Mouse (Mus musculus) G1E (cell line): Measurements from ENCODE around the gene Fabp2. TPM values are rescaled to one million over a fixed set of nuclear protein-coding genes. Genes with fewer than 3 reads are reported as not detected.
"Not testable (repeated sequence)": the region's sequence is repeated elsewhere in the genome, so short reads cannot be mapped to it uniquely, and the experiment has no call there.

Experiments used
- ATAC-seq: 2 replicates; pipeline ENCODE4 v1.8.0; 2016; ENCODE audit warnings: mild to moderate bottlenecking; ENCODE audit not compliant: insufficient number of reproducible peaks, poor library complexity, low FRiP score, severe bottlenecking; ENCODE audit errors: extremely low read depth
- DNase-seq: peaks from one replicate; pipeline ENCODE4 v3.0.0; 2012; ENCODE audit warnings: low spot score
- H3K27me3 ChIP-seq: 2 replicates; pipeline ENCODE4 v1.6.1; 2012; ENCODE audit warnings: mild to moderate bottlenecking, low read length, inconsistent platforms; ENCODE audit not compliant: insufficient read depth
- H3K36me3 ChIP-seq: replicated peaks from 2 replicates; pipeline ENCODE3; 2012; ENCODE audit warnings: mild to moderate bottlenecking, inconsistent platforms
- H3K4me1 ChIP-seq: 2 replicates; pipeline ENCODE4 v1.6.1; 2012; ENCODE audit warnings: low read depth, low read length, inconsistent platforms, mixed read lengths; ENCODE audit not compliant: insufficient read depth
- H3K4me3 ChIP-seq: 2 replicates; pipeline ENCODE4 v1.5.1; 2012; ENCODE audit warnings: low read depth, mild to moderate bottlenecking, inconsistent platforms, low read length, moderate library complexity, mixed read lengths
- H3K9me3 ChIP-seq: replicated peaks from 2 replicates; pipeline ENCODE4 v1.6.1; 2012; ENCODE audit warnings: inconsistent platforms
- CTCF ChIP-seq: IDR thresholded peaks from 2 replicates; pipeline ENCODE4 v1.5.1; 2012; ENCODE audit warnings: low read depth, low read length, inconsistent platforms, mixed read lengths
- GATA1 ChIP-seq: IDR thresholded peaks from 2 replicates; pipeline ENCODE4 v1.6.1; 2012; ENCODE audit warnings: borderline replicate concordance, low read length, inconsistent platforms, mixed read lengths
- GATA2 ChIP-seq: IDR thresholded peaks from 2 replicates; pipeline ENCODE4 v1.6.1; 2012; ENCODE audit warnings: low read depth, low read length, inconsistent platforms, borderline replicate concordance
- POLR2AphosphoS5 ChIP-seq: IDR thresholded peaks from 2 replicates; pipeline ENCODE4 v1.6.1; 2012; ENCODE audit warnings: low read depth, low read length, inconsistent platforms; ENCODE audit not compliant: insufficient replicate concordance
- TAL1 ChIP-seq: conservative IDR thresholded peaks from 2 replicates; pipeline ENCODE4 v1.6.1; 2012; ENCODE audit warnings: low read depth, low read length, inconsistent platforms, mixed read lengths
- polyA plus RNA-seq: library from polyadenylated mRNA; stranded (reverse); fragments of >175 nt; gene quantifications from 2 replicates; pipeline ENCODE4 v1.2.3, GENCODE M21; 2012
- total RNA-seq, 2 experiments: library from RNA; stranded (forward) in 1 of 2; stranded (reverse) in 1 of 2; fragments of 200-1000 nt in 1 of 2; fragments of >200 nt in 1 of 2; fragmentation: Nextera tagmentation in 1 of 2; gene quantifications; 2 replicates each; pipeline ENCODE4 v1.2.3; 2014 to 2017

Fabp2 gene
- total and polyA plus RNA-seq, 3 experiments, result not detected

DNA sequence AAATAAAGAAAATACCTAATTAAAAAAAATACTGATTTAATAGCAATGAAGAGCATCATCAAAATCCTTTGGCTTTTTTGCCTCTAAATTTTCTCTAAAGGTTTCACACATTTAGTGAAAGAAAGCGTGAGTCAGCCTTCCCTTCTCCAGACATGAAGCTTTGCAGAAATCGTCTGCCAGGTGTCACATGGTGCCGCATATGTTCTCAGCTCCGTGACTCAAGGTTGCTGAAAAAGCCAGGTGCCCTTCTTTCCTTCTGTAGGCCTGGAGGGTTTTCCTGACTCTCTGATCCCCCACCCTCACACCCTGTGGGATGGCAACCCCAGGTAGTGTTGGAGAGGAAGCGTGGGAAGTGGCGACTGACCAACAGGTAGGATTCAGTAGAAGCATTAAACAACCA is 34.9 kb downstream of the Fabp2 start:
- no peaks in the 10 kb centered on the region for H3K27me3 ChIP-seq
- no peak for TF ChIP-seq CTCF
- TF ChIP-seq TAL1, result no peak
- TF ChIP-seq GATA2, result no peak
- TF ChIP-seq POLR2AphosphoS5, result no peak
- no peak for TF ChIP-seq GATA1
- H3K4me3 ChIP-seq, result no peak overlapping the region
- no peaks in the 10 kb centered on the region for H3K9me3 ChIP-seq
- ATAC-seq (no peak), DNase-seq (no peak)
- peaks cover 28% of the 10 kb centered on the region for H3K36me3 ChIP-seq
- H3K4me1 ChIP-seq, result peaks cover 6% of the 10 kb centered on the region

GRCm38 (mm10) chr3:122932466-122932865 is 37.6 kb downstream of the Fabp2 start:
- ATAC-seq, result no peak
- Histone ChIP-seq H3K36me3 (peaks cover 28% of the 10 kb centered on the region), H3K9me3 (no peaks in the 10 kb centered on the region), H3K4me3 (no peak overlapping the region), H3K27me3 (no peaks in the 10 kb centered on the region), H3K4me1 (no peaks in the 10 kb centered on the region; the same call in 1 of the 2 replicates)
- no peak for DNase-seq
- TF ChIP-seq POLR2AphosphoS5 (no peak), GATA1 (no peak), CTCF (no peak), TAL1 (no peak)

DNA sequence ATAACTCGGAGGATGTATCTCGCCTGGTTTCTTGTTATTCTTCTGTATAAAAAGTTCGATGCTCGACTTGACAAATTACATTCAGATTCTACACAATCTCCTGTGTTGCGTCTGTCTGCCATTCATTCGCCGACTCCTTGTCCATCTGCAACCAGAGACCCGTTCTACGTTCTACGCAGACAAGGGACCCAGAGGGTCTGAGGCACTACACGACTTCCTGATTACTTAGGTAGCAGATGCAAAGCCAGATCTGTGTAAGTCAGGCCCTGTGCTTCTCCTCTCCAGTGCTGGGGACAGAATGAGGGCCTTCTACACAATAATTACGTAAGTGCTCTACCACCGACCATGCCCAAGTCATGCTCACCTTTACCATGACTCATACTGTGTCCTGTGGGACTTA is 42.3 kb downstream of the Fabp2 start:
- not testable (repeated sequence) for H3K27me3 ChIP-seq, H3K9me3 ChIP-seq, DNase-seq, H3K4me3 ChIP-seq, ATAC-seq, H3K4me1 ChIP-seq
- H3K36me3 ChIP-seq, result peaks cover 26% of the 10 kb centered on the region

DNA sequence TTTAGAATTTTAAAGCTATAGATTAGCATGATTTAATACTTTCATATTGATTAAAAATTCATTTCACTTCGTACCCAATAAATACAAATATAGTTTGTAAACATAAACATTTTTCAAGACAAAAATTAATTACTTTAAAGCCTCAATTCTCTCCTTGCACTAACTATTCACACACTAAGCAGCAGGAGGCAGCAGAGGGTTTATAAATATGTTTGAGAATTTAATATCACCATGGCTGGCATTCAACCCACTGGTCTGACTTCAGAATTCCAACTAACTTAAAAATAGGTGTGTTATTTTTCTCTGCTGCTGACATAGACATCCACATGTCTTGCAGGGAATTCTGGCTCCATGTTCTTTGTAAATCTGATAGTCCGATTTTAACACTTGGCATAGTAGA is 44.3 kb downstream of the Fabp2 start:
- no peaks in the 10 kb centered on the region for H3K27me3 ChIP-seq
- ATAC-seq, result peak; percentile 60
- no peak overlapping the region for H3K4me3 ChIP-seq
- TF ChIP-seq POLR2AphosphoS5, result no peak
- TF ChIP-seq GATA1, result no peak
- no peak for TF ChIP-seq GATA2
- no peak for TF ChIP-seq CTCF
- no peak for TF ChIP-seq TAL1
- no peak for DNase-seq
- H3K36me3 ChIP-seq, result peaks cover 27% of the 10 kb centered on the region
- no peaks in the 10 kb centered on the region for H3K9me3 ChIP-seq
- H3K4me1 ChIP-seq, result no peaks in the 10 kb centered on the region

- Histone ChIP-seq H3K27me3 (no peaks in the 10 kb centered on the region), H3K4me1 (no peaks in the 10 kb centered on the region), H3K9me3 (no peaks in the 10 kb centered on the region), H3K36me3 (peaks cover 17% of the 10 kb centered on the region), H3K4me3 (no peak overlapping the region)
- no peak for DNase-seq
- ATAC-seq, result no peak
- TF ChIP-seq TAL1 (no peak), CTCF (no peak), GATA2 (no peak), GATA1 (no peak), POLR2AphosphoS5 (no peak)
Measured at GRCm38 (mm10) chr3:122943387-122943890, 48.6 kb downstream of the Fabp2 start.

Other genes starting within 250 kb of the Fabp2 start
- gene Pde5a, start 166.1 kb upstream of the Fabp2 start, total RNA-seq (2014; fragmentation: Nextera tagmentation), result not detected in 2 replicates
- gene Pde5a, start 166.1 kb upstream of the Fabp2 start, total RNA-seq (2017), result 0.06 and 0.22 TPM in 2 replicates
- gene Pde5a, start 166.1 kb upstream of the Fabp2 start, polyA plus RNA-seq, result not detected in 2 replicates
- gene Gm10959, start 24.3 kb downstream of the Fabp2 start, total RNA-seq (2014; fragmentation: Nextera tagmentation), result not detected in 2 replicates
- not detected in 2 replicates for gene Gm10959, start 24.3 kb downstream of the Fabp2 start, total RNA-seq (2017)
- gene Gm10959, start 24.3 kb downstream of the Fabp2 start, polyA plus RNA-seq, result not detected in 2 replicates
- 120 TPM in 2 replicates for gene 1810037I17Rik, start 29.1 kb downstream of the Fabp2 start, total RNA-seq (2014; fragmentation: Nextera tagmentation)
- gene 1810037I17Rik, start 29.1 kb downstream of the Fabp2 start, total RNA-seq (2017), result 93.4 and 95.4 TPM in 2 replicates
- 52.0 and 52.5 TPM in 2 replicates for gene 1810037I17Rik, start 29.1 kb downstream of the Fabp2 start, polyA plus RNA-seq
- 13.6 and 18.0 TPM in 2 replicates for gene Usp53, start 89.4 kb downstream of the Fabp2 start, total RNA-seq (2014; fragmentation: Nextera tagmentation)
- gene Usp53, start 89.4 kb downstream of the Fabp2 start, total RNA-seq (2017), result 8.0 and 9.6 TPM in 2 replicates
- 0.25 and 0.46 TPM in 2 replicates for gene Usp53, start 89.4 kb downstream of the Fabp2 start, polyA plus RNA-seq
- not detected in 2 replicates for gene Myoz2, start 139.9 kb downstream of the Fabp2 start, total RNA-seq (2014; fragmentation: Nextera tagmentation)
- 0.12 and 0.22 TPM in 2 replicates for gene Myoz2, start 139.9 kb downstream of the Fabp2 start, total RNA-seq (2017)
- not detected in 2 replicates for gene Myoz2, start 139.9 kb downstream of the Fabp2 start, polyA plus RNA-seq